Mouse (Mus musculus) urinary bladder, postnatal 14 days (tissue): Measurements from ENCODE around the gene Hacd4.
"Not testable (repeated sequence)": the region's sequence is repeated elsewhere in the genome, so short reads cannot be mapped to it uniquely, and the experiment has no call there.

Experiments
- DNase-seq: peaks from one replicate; pipeline ENCODE4 v3.0.0; 2021; ENCODE audit warnings: low spot score

Gene Hacd4

GRCm38 (mm10) chr4:88432412-88433024 lies 6.2 kb downstream of the Hacd4 start:
- DNase-seq = no peak

- DNase-seq = no peak
Observed at GRCm38 (mm10) chr4:88427630-88428239, 11.0 kb downstream of the Hacd4 start.

GRCm38 (mm10) chr4:88424563-88424962 lies 14.2 kb downstream of the Hacd4 start:
- DNase-seq = no peak

DNA sequence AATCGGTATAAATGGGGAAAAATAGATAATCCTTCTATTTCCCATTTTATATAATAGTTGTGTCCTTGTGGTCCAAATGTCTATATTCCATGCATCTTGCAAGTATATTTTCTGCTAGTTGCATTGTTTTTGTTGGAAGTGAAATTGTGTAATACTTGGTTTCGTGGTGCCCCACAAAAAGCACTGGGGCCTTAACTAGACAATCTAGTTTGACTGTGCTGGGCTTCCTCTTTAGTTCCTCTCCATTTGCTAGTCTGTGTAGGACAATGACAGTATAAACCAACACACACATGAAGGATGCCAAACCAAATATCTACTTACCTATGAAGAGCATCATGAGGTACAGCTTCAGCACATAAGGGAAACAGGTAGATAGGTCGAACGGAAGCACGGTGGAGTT lies 19.4 kb downstream of the Hacd4 start:
- DNase-seq = no peak

DNA sequence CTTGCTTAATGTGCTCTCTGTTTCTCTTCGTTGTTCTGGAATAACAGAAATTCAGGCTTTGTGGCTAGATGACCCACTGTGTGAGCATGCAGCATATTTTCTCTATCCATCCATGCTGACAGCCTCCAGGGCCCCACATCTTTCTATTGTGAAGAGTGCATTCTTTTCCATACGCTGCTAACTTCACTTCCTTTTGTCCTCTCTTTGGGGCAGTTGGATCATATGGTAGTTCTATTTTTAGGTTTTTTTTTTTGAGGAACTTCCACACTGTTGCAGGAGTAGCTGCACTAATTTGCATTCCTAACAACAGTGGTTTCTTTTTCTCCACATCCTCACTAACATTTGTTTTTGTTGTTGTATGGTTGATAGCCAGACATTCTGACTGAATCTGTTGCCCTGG lies 23.7 kb downstream of the Hacd4 start:
- DNase-seq = no peak

DNA sequence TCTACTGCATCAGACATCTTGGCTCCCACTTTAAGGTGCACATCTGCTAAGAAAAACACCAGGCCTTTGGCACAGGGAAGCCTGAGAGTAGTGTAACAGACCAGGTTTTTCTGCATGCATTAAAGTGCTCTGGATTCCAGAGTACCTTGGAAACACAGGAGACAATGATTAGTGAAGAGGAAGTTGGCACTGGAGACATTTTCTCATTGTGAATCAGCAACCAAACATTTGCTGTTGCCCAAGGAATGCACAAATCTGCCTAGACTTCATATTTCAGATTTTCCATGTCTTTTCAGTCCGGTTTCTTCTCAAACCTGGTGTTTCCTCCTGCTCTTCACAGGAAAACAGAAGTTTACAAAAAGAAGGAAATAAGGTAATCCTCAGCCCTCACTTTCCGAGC lies 26.4 kb downstream of the Hacd4 start:
- no peak for DNase-seq

DNA sequence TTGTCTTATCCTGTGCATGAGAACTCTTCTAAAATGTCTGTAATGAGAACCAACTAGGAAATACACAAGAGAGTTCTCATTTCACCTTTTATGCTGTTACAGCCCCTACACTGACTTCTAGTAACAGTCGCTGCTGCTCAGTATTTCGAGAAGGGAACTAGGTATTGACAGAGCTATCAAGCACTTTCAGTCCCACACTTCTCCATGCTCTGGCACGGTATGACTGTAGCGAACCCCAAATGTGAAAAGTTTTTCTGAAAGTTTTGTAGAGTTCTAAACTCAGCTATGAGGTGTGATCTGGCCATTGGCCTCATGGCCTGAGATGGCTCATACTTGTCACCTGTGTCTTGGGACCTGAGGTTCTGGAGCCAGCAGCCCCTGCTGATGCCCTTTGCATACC lies 29.4 kb downstream of the Hacd4 start:
- no peak for DNase-seq

GRCm38 (mm10) chr4:88406887-88407696 lies 31.6 kb downstream of the Hacd4 start:
- no peak for DNase-seq

DNA sequence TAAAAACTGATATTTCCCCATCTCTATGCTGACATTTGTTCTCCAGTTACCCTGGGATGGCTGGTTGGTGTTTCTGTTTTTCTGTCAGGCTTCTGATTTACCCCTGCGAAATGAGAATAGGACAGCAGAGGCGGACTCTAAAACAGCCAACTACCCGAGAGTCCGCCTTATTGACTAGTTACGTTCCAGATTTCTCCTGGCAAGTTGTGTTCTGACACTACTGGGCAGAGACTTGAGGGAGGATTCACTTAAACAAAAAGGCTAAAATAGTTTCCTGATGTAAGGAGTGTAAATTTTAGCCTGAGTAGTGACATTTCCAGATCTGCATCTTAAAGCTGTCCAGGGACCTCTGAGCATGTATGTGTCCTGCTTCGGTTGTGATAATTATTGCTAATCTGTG lies 35.8 kb downstream of the Hacd4 start:
- DNase-seq = no peak

GRCm38 (mm10) chr4:88400992-88401313 lies 37.8 kb downstream of the Hacd4 start:
- DNase-seq = no peak

GRCm38 (mm10) chr4:88400302-88400991 lies 38.3 kb downstream of the Hacd4 start:
- DNase-seq = no peak

DNA sequence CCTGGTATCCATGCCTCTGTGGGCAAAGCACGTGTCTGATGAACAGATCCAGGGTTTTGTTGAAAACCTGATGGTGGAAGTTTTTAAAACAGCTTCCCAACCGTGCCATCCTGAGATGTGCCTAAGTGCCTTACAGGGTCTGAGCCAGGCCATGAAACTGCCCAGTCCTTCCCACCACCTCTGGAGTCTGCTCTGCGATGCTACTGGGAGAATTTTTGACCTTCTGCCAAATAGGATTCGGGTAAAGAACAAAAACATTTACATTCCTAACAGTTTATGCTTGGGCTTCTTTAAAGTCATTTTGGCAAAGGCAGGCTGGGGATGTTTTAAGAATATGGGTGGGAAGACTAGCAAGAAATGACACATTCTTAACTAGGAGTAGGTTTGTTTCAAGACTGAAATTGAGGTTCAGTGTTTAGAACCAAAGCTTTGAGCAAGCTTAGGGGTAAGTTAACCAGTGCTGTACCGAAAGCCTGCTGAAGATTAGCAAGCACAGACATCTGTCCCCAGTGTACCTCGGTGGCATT lies 41.7 kb downstream of the Hacd4 start:
- DNase-seq = no peak

DNA sequence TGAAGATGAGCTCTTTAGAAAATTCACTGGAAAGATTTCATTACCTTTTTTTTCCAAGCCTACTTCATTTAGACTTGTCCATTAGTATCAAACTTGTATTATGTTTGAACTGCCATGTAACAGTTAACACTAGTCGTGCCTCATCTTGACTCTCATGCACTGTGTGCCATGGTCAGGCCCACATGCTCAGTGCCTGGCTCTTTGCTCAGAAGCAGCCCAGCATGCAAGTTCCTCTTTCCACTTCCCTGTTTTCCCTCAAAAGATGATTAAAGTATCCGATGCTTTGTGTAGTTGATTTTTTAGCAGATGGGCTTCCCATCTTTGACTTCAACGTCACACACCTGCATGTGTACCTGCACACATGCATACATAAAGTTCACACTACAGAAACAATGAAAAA lies 43.0 kb downstream of the Hacd4 start:
- DNase-seq = no peak

- DNase-seq = not testable (repeated sequence)
Observed at GRCm38 (mm10) chr4:88390596-88390995, 48.1 kb downstream of the Hacd4 start.

GRCm38 (mm10) chr4:88390036-88390435 lies 48.7 kb downstream of the Hacd4 start:
- DNase-seq = no peak

- no peak for DNase-seq
Observed at GRCm38 (mm10) chr4:88372293-88373224, 66.2 kb downstream of the Hacd4 start.

DNA sequence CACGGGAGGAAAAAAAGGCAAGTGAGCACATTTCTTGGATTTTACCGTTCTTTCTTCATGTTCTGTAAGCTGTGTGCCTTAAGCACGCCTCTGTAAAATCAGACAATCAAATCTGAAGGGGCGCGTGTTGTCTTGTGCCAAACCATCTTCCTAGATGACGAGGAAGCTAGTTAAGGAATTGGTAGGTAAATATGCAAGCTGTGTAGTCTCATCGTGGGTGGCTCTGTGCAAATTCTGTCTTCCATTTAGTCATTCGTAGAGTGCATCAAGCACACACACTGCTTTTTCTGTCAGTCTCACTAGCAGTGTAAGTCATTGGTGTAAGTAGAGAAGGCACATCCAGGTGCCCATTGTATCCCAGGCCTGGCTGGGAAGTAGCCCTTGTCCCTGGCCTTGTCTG lies 67.9 kb downstream of the Hacd4 start:
- no peak for DNase-seq

DNA sequence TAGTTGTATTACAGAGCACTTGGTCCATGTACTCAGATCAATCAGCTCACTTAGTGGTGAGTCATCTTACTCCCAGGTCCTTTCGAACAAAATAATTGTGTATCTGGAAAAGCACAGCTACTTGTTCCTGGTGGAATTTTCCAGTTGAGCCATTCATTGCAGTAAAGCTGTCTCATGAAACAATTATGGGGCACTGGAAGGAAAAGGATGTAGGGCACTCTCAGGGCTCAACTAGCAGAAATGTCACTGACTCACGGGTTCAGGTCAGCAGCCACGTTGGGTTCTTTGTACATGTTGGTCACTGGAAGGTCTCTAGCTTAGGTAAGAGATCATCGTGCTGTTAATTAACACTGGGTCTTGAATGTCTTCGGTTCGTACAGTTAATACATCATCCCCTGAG lies 68.8 kb downstream of the Hacd4 start:
- DNase-seq = no peak

GRCm38 (mm10) chr4:88357431-88357830 lies 81.3 kb downstream of the Hacd4 start:
- DNase-seq = no peak

GRCm38 (mm10) chr4:88356652-88357051 lies 82.1 kb downstream of the Hacd4 start:
- no peak for DNase-seq

- DNase-seq = peak; percentile 51
Observed at GRCm38 (mm10) chr4:88350910-88351309, 87.8 kb downstream of the Hacd4 start.
